Mouse (Mus musculus) cerebellum, adult 2 months (tissue): Measurements from ENCODE around the gene Gadl1.

Source experiments
- CTCF ChIP-seq: fragments of 200-500 bp; IDR thresholded peaks from 2 replicates; pipeline ENCODE4 v1.5.1; 2011; ENCODE audit warnings: low read depth, mild to moderate bottlenecking, control low read depth, low read length, moderate library complexity, borderline replicate concordance; ENCODE audit not compliant: insufficient read depth
- POLR2A ChIP-seq: fragments of 200-500 bp; IDR thresholded peaks from 2 replicates; pipeline ENCODE4 v1.6.1; 2011; ENCODE audit warnings: low read length, control low read depth, borderline replicate concordance; ENCODE audit not compliant: insufficient read depth

GRCm38 (mm10) chr9:115965056-115965455 is 55.8 kb downstream of the Gadl1 start:
- TF ChIP-seq CTCF, result no peak
- no peak for TF ChIP-seq POLR2A
